Mouse (Mus musculus) limb, embryonic 14.5 days (tissue): Measurements from ENCODE around the gene Sh3pxd2a. TPM values are rescaled to one million over a fixed set of nuclear protein-coding genes. Genes with fewer than 3 reads are reported as not detected.

Source experiments
- ATAC-seq: fragments of 200-750 bp; cut with Nextera tagmentation; 2 replicates; pipeline ENCODE4 v1.8.0; 2017; ENCODE audit warnings: low read depth, moderate number of reproducible peaks, moderate TSS enrichment; ENCODE audit not compliant: low FRiP score
- DNase-seq: peaks from one replicate; pipeline ENCODE4 v3.0.0-alpha.2; 2015; ENCODE audit warnings: low spot score
- H3K27ac ChIP-seq: fragments of 300-500 bp; sonication (generic); replicated peaks from 2 replicates; pipeline ENCODE4 v1.5.1; 2014; ENCODE audit warnings: low read depth, mild to moderate bottlenecking, low read length, moderate library complexity, mixed read lengths
- H3K27me3 ChIP-seq: fragments of 300-500 bp; sonication (generic); 2 replicates; pipeline ENCODE4 v1.6.1; 2014; ENCODE audit warnings: low read length, mixed read lengths; ENCODE audit not compliant: control insufficient read depth, insufficient read depth
- H3K36me3 ChIP-seq: fragments of 300-500 bp; sonication (generic); 2 replicates; pipeline ENCODE4 v1.6.1; 2014; ENCODE audit warnings: mild to moderate bottlenecking, low read length, moderate library complexity, mixed read lengths; ENCODE audit not compliant: control insufficient read depth, insufficient read depth
- H3K4me1 ChIP-seq: fragments of 300-500 bp; sonication (generic); 2 replicates; pipeline ENCODE4 v1.6.1; 2014; ENCODE audit warnings: antibody characterized with exemption, low read length, mixed read lengths; ENCODE audit not compliant: control insufficient read depth, insufficient read depth
- H3K4me2 ChIP-seq: fragments of 300-500 bp; sonication (generic); replicated peaks from 2 replicates; pipeline ENCODE4 v1.6.1; 2014; ENCODE audit warnings: low read depth, mild to moderate bottlenecking, low read length, moderate library complexity; ENCODE audit not compliant: severe bottlenecking
- H3K4me3 ChIP-seq: fragments of 300-500 bp; sonication (generic); replicated peaks from 2 replicates; pipeline ENCODE4 v1.5.1; 2014; ENCODE audit warnings: low read length
- H3K9ac ChIP-seq: fragments of 300-500 bp; sonication (generic); 2 replicates; pipeline ENCODE4 v1.6.1; 2014; ENCODE audit warnings: mild to moderate bottlenecking, low read depth, low read length, moderate library complexity; ENCODE audit not compliant: severe bottlenecking
- H3K9me3 ChIP-seq: fragments of 300-500 bp; sonication (generic); 2 replicates; pipeline ENCODE4 v1.6.1; 2016; ENCODE audit warnings: low read length; ENCODE audit not compliant: control insufficient read depth
- POLR2A ChIP-seq: fragments of 200-500 bp; IDR thresholded peaks from 2 replicates; pipeline ENCODE4 v1.8.0; 2012; ENCODE audit warnings: inconsistent platforms, mild to moderate bottlenecking, moderate library complexity, borderline replicate concordance; ENCODE audit not compliant: insufficient read depth, insufficient read length; ENCODE audit errors: extremely low read depth
- WGBS: fragments of 180-500 bp; shearing (Covaris S2); extraction: QIAGEN DNeasy Blood & Tissue Kit; methylation state at CpG from one replicate; pipeline ENCODE4 v1.1.7; 2014; 5-methylcytosine and 5-hydroxymethylcytosine counted together
- polyA plus RNA-seq, 2 experiments: library from polyadenylated mRNA; depleted of rRNA in 1 of 2; stranded (reverse) in 1 of 2; unstranded in 1 of 2; fragments of >200 nt; fragmentation: Nextera tagmentation in 1 of 2; extraction: Ambion mirVana in 1 of 2; gene quantifications; 2 replicates each; pipeline versions ENCODE4 v1.2.1 to v1.2.3; 2012 to 2014

Sh3pxd2a gene
- polyA plus RNA-seq, 2 experiments, result 17.1 to 61.7 TPM

DNA sequence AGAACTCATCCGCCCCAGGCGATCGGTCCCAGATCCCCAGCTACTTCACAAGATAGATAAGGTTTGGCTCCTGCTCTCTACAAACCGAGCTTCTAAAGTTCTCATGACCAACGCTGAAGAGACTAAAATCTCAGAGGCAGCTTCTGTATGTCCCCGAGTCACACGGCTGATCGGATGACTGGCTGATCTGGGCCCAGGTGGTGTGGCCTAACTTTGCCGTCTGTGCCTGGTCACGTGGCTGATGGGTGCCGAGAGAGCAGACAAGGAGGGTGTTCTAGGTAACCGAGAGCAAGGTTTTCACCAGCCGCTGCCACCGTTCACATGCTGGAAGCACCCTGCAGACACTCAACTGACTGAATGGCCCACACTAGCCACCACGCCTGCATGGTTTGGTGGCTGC lies 83.2 kb downstream of the Sh3pxd2a start:
- H3K4me3 ChIP-seq, result no peak overlapping the region
- 89% methylated on average over 14 of the region's 15 CpGs for WGBS

DNA sequence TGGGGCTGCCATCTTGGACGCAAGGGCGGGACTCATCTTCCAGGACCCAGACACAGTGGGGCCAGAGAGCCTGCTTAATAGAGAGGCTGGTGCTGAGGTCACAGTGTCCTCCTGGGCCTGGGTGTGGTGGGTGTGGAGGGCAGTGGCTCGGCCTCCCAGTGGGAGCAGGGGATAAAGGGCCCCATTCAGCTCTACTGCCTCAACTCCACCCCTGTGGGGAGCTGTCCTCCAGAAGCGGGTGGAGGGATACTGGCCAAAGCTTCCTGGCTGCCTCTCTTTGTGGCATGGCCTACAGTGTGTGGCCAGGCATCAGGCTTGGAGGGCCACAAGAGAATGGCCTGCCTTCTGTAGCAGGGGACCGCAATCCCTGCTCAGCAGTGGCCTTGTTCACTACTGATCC lies 85.1 kb downstream of the Sh3pxd2a start:
- Histone ChIP-seq H3K27me3 (no peaks in the 10 kb centered on the region), H3K36me3 (no peaks in the 10 kb centered on the region), H3K27ac (no peak overlapping the region), H3K4me2 (no peak overlapping the region), H3K9ac (no peak overlapping the region), H3K9me3 (no peaks in the 10 kb centered on the region), H3K4me1 (peaks cover 4% of the 10 kb centered on the region), H3K4me3 (no peak overlapping the region)
- 82% methylated on average over 5 of the region's 5 CpGs for WGBS
- ATAC-seq (peak; percentile 19; the same call in 1 of the 2 replicates), DNase-seq (no peak)
- TF ChIP-seq POLR2A, result no peak

More for the DNA sequence above, 83.2 kb downstream of the Sh3pxd2a start:
- H3K27me3 ChIP-seq, result no peaks in the 10 kb centered on the region
- H3K4me2 ChIP-seq, result no peak overlapping the region
- H3K9me3 ChIP-seq, result no peaks in the 10 kb centered on the region
- H3K9ac ChIP-seq, result no peak overlapping the region
- TF ChIP-seq POLR2A, result no peak
- no peak for DNase-seq
- H3K27ac ChIP-seq, result no peak overlapping the region
- peaks cover 4% of the 10 kb centered on the region; the same call in 1 of the 2 replicates for H3K4me1 ChIP-seq
- H3K36me3 ChIP-seq, result no peaks in the 10 kb centered on the region
- no peak for ATAC-seq

GRCm38 (mm10) chr19:47374916-47375573 lies 89.2 kb downstream of the Sh3pxd2a start:
- 0 out of 2 replicates have a peak, but pooled peaks cover 6% of the 10 kb centered on the region for H3K36me3 ChIP-seq

GRCm38 (mm10) chr19:47374440-47374839 lies 89.8 kb downstream of the Sh3pxd2a start:
- ATAC-seq, result no peak; the same call in 1 of the 2 replicates
- Histone ChIP-seq H3K4me3 (no peak overlapping the region), H3K27me3 (no peaks in the 10 kb centered on the region), H3K9ac (no peak overlapping the region), H3K36me3 (0 out of 2 replicates have a peak, but pooled peaks cover 6% of the 10 kb centered on the region), H3K4me2 (no peak overlapping the region), H3K27ac (no peak overlapping the region), H3K9me3 (no peaks in the 10 kb centered on the region; the same call in 1 of the 2 replicates), H3K4me1 (peaks cover 12% of the 10 kb centered on the region)
- WGBS, result 45% methylated on average over 4 of the region's 4 CpGs
- DNase-seq, result peak; percentile 52
- no peak for TF ChIP-seq POLR2A

More at GRCm38 (mm10) chr19:47374916-47375573, 89.2 kb downstream of the Sh3pxd2a start:
- no peak overlapping the region for H3K4me2 ChIP-seq
- DNase-seq (no peak), ATAC-seq (no peak)
- peaks cover 8% of the 10 kb centered on the region for H3K4me1 ChIP-seq
- WGBS, result 94% methylated on average over 8 of the region's 8 CpGs
- no peak overlapping the region for H3K9ac ChIP-seq
- no peaks in the 10 kb centered on the region; the same call in 1 of the 2 replicates for H3K9me3 ChIP-seq
- no peak overlapping the region for H3K4me3 ChIP-seq
- no peak overlapping the region for H3K27ac ChIP-seq
- no peaks in the 10 kb centered on the region for H3K27me3 ChIP-seq
- no peak for TF ChIP-seq POLR2A

GRCm38 (mm10) chr19:47372044-47372443 lies 92.2 kb downstream of the Sh3pxd2a start:
- H3K4me3 ChIP-seq, result no peak overlapping the region
- TF ChIP-seq POLR2A, result no peak
- no peaks in the 10 kb centered on the region; the same call in 1 of the 2 replicates for H3K9me3 ChIP-seq
- no peak overlapping the region for H3K4me2 ChIP-seq
- DNase-seq, result no peak
- no peak overlapping the region for H3K27ac ChIP-seq
- no peak for ATAC-seq
- no peaks in the 10 kb centered on the region for H3K27me3 ChIP-seq
- H3K36me3 ChIP-seq, result 0 out of 2 replicates have a peak, but pooled peaks cover 6% of the 10 kb centered on the region
- 44% methylated on average over 5 of the region's 5 CpGs for WGBS
- H3K4me1 ChIP-seq, result peaks cover 16% of the 10 kb centered on the region
- no peak overlapping the region for H3K9ac ChIP-seq
